Mouse (Mus musculus): ENCODE measurements around the gene Mturn. TPM values are rescaled to one million over a fixed set of nuclear protein-coding genes. Genes with fewer than 3 reads are reported as not detected.

Mturn gene
- total RNA-seq, 1 experiment: 4.2 TPM

DNA sequence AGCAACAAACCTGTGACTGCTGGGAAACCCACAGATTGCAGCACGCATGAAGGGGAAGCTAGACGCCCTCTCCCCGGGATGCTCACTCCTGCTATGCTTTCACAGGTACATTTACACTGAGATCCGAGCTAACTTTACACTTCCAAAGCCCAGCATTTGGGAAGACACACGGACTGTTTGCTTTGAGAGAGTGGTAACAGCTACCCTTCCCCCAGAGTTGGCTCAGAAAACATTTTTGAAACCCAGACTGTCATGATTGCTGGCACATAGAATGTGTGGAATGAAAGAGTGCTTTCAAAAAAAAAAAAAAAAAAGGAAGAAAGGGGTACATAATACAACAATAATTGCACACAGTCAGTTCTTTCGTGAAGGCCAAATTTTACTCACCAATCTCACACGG lies 51.3 kb downstream of the Mturn start:
- Histone ChIP-seq H3K4me3 (ENCODE audit: insufficient read depth in 1 of 2, low read depth in 1 of 2, low read length in 2 of 2, poor library complexity in 1 of 2, severe bottlenecking in 1 of 2) (no peak overlapping the region), H3K9ac (ENCODE audit: insufficient read depth, low read depth, low read length, poor library complexity, severe bottlenecking) (no peak overlapping the region), H3K36me3 (ENCODE audit: control insufficient read depth, insufficient read depth, low read length, poor library complexity, severe bottlenecking) (no peaks in the 10 kb centered on the region), H3K27ac (ENCODE audit: insufficient read depth, low read depth, low read length, poor library complexity, severe bottlenecking) (no peak overlapping the region), H3K4me1 (ENCODE audit: control insufficient read depth in 2 of 2, insufficient read depth in 2 of 2, low read length in 2 of 2, poor library complexity in 1 of 2) (no peaks in the 10 kb centered on the region), H3K9me3 (ENCODE audit: control insufficient read depth, insufficient read depth, low read depth, low read length) (no peaks in the 10 kb centered on the region)
- no peak for TF ChIP-seq MAFK (IDR thresholded peaks at IDR 0.05; ENCODE audit: insufficient read depth, low read depth, low read length)
- no peak for TF ChIP-seq CHD2 (IDR thresholded peaks at IDR 0.05; ENCODE audit: low read depth, low read length)
- TF ChIP-seq ZC3H11A (IDR thresholded peaks at IDR 0.05; ENCODE audit: borderline replicate concordance, low read depth, low read length): no peak
- TF ChIP-seq HCFC1 (IDR thresholded peaks at IDR 0.05; ENCODE audit: borderline replicate concordance, insufficient read depth, low read length): no peak
- TF ChIP-seq ZNF384 (IDR thresholded peaks at IDR 0.05; ENCODE audit: low read depth, low read length): no peak
- DNase-seq (ENCODE audit: low read depth, low spot score): no peak
- in situ Hi-C loops (cut with MboI; ENCODE audit: low sequenced_read_pairs in 2 of 2, unreplicated experiment in 2 of 2): no loop called here

DNA sequence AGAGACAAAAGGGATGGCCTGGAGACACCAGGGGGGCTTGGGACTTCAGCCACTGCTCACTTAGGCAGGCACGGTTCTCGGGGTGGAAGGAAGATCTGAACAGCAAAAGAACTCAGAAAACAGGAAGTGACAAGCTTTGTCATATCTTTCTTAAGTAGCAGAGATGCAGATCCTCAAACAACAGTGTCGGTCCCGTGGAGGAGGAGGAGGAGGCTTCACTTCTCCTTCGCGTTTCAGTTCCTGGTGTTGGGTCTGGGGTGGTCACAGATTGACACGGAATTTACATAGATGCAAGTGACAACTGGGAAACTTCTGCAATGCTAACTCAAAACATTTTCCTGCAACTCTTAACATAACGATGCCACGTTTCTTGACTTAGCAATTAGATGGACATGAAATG lies 54.7 kb downstream of the Mturn start:
- in situ Hi-C loops (cut with MboI; ENCODE audit: low sequenced_read_pairs in 2 of 2, unreplicated experiment in 2 of 2): no loop called here
- no peak overlapping the region for H3K27ac ChIP-seq (ENCODE audit: insufficient read depth, low read depth, low read length, poor library complexity, severe bottlenecking)
- no peaks in the 10 kb centered on the region for H3K9me3 ChIP-seq (ENCODE audit: control insufficient read depth, insufficient read depth, low read depth, low read length)
- H3K9ac ChIP-seq (ENCODE audit: insufficient read depth, low read depth, low read length, poor library complexity, severe bottlenecking): no peak overlapping the region
- DNase-seq (ENCODE audit: low read depth, low spot score): no peak
- TF ChIP-seq ZC3H11A (IDR thresholded peaks at IDR 0.05; ENCODE audit: borderline replicate concordance, low read depth, low read length) (no peak), CHD2 (IDR thresholded peaks at IDR 0.05; ENCODE audit: low read depth, low read length) (no peak), MAFK (IDR thresholded peaks at IDR 0.05; ENCODE audit: insufficient read depth, low read depth, low read length) (no peak), ZNF384 (IDR thresholded peaks at IDR 0.05; ENCODE audit: low read depth, low read length) (no peak), HCFC1 (IDR thresholded peaks at IDR 0.05; ENCODE audit: borderline replicate concordance, insufficient read depth, low read length) (no peak)
- H3K36me3 ChIP-seq (ENCODE audit: control insufficient read depth, insufficient read depth, low read length, poor library complexity, severe bottlenecking): no peaks in the 10 kb centered on the region
- H3K4me1 ChIP-seq (ENCODE audit: control insufficient read depth in 2 of 2, insufficient read depth in 2 of 2, low read length in 2 of 2, poor library complexity in 1 of 2): no peaks in the 10 kb centered on the region
- H3K4me3 ChIP-seq (ENCODE audit: insufficient read depth in 1 of 2, low read depth in 1 of 2, low read length in 2 of 2, poor library complexity in 1 of 2, severe bottlenecking in 1 of 2): no peak overlapping the region

DNA sequence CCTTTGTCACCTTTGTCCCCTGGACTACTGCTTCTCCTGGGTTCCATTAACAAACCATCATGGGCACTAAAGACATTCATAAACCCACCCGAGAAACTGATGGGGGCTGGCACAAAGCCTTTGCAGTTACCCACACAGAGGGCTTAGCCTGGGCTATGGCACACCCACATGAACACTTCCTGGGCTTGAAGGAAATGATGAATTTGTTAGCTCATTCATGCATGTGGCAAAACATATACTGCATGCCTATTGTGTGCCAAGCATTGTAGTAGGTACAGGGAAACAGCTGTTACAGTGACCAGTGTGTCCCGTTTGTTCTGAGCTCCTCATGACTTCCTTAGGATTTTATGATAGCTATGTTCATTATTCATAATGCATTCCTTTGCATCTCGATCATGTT lies 55.8 kb downstream of the Mturn start:
- Histone ChIP-seq H3K36me3 (ENCODE audit: control insufficient read depth, insufficient read depth, low read length, poor library complexity, severe bottlenecking) (no peaks in the 10 kb centered on the region), H3K4me3 (ENCODE audit: insufficient read depth in 1 of 2, low read depth in 1 of 2, low read length in 2 of 2, poor library complexity in 1 of 2, severe bottlenecking in 1 of 2) (no peak overlapping the region), H3K9ac (ENCODE audit: insufficient read depth, low read depth, low read length, poor library complexity, severe bottlenecking) (no peak overlapping the region), H3K4me1 (ENCODE audit: control insufficient read depth in 2 of 2, insufficient read depth in 2 of 2, low read length in 2 of 2, poor library complexity in 1 of 2) (no peaks in the 10 kb centered on the region), H3K9me3 (ENCODE audit: control insufficient read depth, insufficient read depth, low read depth, low read length) (no peaks in the 10 kb centered on the region), H3K27ac (ENCODE audit: insufficient read depth, low read depth, low read length, poor library complexity, severe bottlenecking) (no peak overlapping the region)
- no peak for DNase-seq (ENCODE audit: low read depth, low spot score)
- in situ Hi-C loops (cut with MboI; ENCODE audit: low sequenced_read_pairs in 2 of 2, unreplicated experiment in 2 of 2): no loop called here
- no peak for TF ChIP-seq MAFK (IDR thresholded peaks at IDR 0.05; ENCODE audit: insufficient read depth, low read depth, low read length)
- TF ChIP-seq ZC3H11A (IDR thresholded peaks at IDR 0.05; ENCODE audit: borderline replicate concordance, low read depth, low read length): no peak
- no peak for TF ChIP-seq ZNF384 (IDR thresholded peaks at IDR 0.05; ENCODE audit: low read depth, low read length)
- no peak for TF ChIP-seq CHD2 (IDR thresholded peaks at IDR 0.05; ENCODE audit: low read depth, low read length)
- no peak for TF ChIP-seq HCFC1 (IDR thresholded peaks at IDR 0.05; ENCODE audit: borderline replicate concordance, insufficient read depth, low read length)

DNA sequence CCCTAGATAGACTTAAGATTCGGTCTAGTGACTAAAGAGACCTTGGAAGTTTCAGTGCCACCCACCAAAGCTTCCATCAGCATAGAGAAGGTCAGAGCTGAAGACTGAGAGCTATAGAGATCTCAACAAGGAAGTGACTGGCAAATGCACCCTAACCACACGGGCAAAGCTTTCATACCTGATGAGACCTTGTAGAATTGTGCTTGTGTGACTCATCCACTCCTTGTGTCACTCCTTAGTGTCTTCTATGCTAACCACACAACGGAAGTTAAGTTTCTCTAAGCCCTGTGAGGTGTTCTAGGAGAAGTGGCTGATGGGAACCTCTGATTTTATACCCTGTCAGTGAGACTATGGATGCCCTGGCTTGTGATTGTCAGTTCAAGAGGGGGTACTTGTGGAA lies 56.3 kb downstream of the Mturn start:
- no peak overlapping the region for H3K27ac ChIP-seq (ENCODE audit: insufficient read depth, low read depth, low read length, poor library complexity, severe bottlenecking)
- TF ChIP-seq MAFK (IDR thresholded peaks at IDR 0.05; ENCODE audit: insufficient read depth, low read depth, low read length) (no peak), ZC3H11A (IDR thresholded peaks at IDR 0.05; ENCODE audit: borderline replicate concordance, low read depth, low read length) (no peak), HCFC1 (IDR thresholded peaks at IDR 0.05; ENCODE audit: borderline replicate concordance, insufficient read depth, low read length) (no peak), ZNF384 (IDR thresholded peaks at IDR 0.05; ENCODE audit: low read depth, low read length) (no peak), CHD2 (IDR thresholded peaks at IDR 0.05; ENCODE audit: low read depth, low read length) (no peak)
- no peaks in the 10 kb centered on the region for H3K36me3 ChIP-seq (ENCODE audit: control insufficient read depth, insufficient read depth, low read length, poor library complexity, severe bottlenecking)
- no peaks in the 10 kb centered on the region for H3K4me1 ChIP-seq (ENCODE audit: control insufficient read depth in 2 of 2, insufficient read depth in 2 of 2, low read length in 2 of 2, poor library complexity in 1 of 2)
- H3K9ac ChIP-seq (ENCODE audit: insufficient read depth, low read depth, low read length, poor library complexity, severe bottlenecking): no peak overlapping the region
- no peak overlapping the region for H3K4me3 ChIP-seq (ENCODE audit: insufficient read depth in 1 of 2, low read depth in 1 of 2, low read length in 2 of 2, poor library complexity in 1 of 2, severe bottlenecking in 1 of 2)
- in situ Hi-C loops (cut with MboI; ENCODE audit: low sequenced_read_pairs in 2 of 2, unreplicated experiment in 2 of 2): no loop called here
- H3K9me3 ChIP-seq (ENCODE audit: control insufficient read depth, insufficient read depth, low read depth, low read length): no peaks in the 10 kb centered on the region
- DNase-seq (ENCODE audit: low read depth, low spot score): no peak

DNA sequence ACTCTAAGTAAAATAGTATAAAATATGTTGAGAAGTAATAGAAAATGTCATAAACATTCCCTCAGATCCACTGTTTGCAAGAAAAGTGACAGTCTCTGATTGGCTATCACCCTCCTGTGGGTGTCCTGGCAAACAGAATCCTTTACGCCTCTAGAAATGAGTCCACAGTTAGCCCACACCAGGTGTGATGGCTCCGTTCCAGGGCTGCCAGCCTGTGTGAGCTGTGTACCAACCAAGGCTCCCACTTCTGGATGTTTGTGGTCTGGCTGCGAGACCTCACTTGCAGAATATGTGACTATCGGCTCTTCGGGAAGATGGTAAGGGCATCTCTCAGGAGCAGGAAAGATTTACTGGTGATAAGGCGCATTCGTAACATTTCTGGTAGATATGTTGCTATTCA lies 67.6 kb downstream of the Mturn start:
- in situ Hi-C loops (cut with MboI; ENCODE audit: low sequenced_read_pairs in 2 of 2, unreplicated experiment in 2 of 2): no loop called here
- no peaks in the 10 kb centered on the region for H3K36me3 ChIP-seq (ENCODE audit: control insufficient read depth, insufficient read depth, low read length, poor library complexity, severe bottlenecking)
- 0 out of 4 replicates have a peak, but pooled peaks cover 0 to 2% of the 10 kb centered on the region in 2 experiments for H3K4me1 ChIP-seq (ENCODE audit: control insufficient read depth in 2 of 2, insufficient read depth in 2 of 2, low read length in 2 of 2, poor library complexity in 1 of 2)
- TF ChIP-seq HCFC1 (IDR thresholded peaks at IDR 0.05; ENCODE audit: borderline replicate concordance, insufficient read depth, low read length) (no peak), ZC3H11A (IDR thresholded peaks at IDR 0.05; ENCODE audit: borderline replicate concordance, low read depth, low read length) (no peak), CHD2 (IDR thresholded peaks at IDR 0.05; ENCODE audit: low read depth, low read length) (no peak), MAFK (IDR thresholded peaks at IDR 0.05; ENCODE audit: insufficient read depth, low read depth, low read length) (no peak), ZNF384 (IDR thresholded peaks at IDR 0.05; ENCODE audit: low read depth, low read length) (no peak)
- no peak overlapping the region for H3K9ac ChIP-seq (ENCODE audit: insufficient read depth, low read depth, low read length, poor library complexity, severe bottlenecking)
- no peak overlapping the region for H3K4me3 ChIP-seq (ENCODE audit: insufficient read depth in 1 of 2, low read depth in 1 of 2, low read length in 2 of 2, poor library complexity in 1 of 2, severe bottlenecking in 1 of 2)
- DNase-seq (ENCODE audit: low read depth, low spot score): no peak
- H3K9me3 ChIP-seq (ENCODE audit: control insufficient read depth, insufficient read depth, low read depth, low read length): no peaks in the 10 kb centered on the region
- no peak overlapping the region for H3K27ac ChIP-seq (ENCODE audit: insufficient read depth, low read depth, low read length, poor library complexity, severe bottlenecking)
